Mouse (Mus musculus) kidney, embryonic 16.5 days (tissue): ENCODE data around the gene Rgs14. TPM values are rescaled to one million over a fixed set of nuclear protein-coding genes. Genes with fewer than 3 reads are reported as not detected.

Experiments used
- ATAC-seq: fragments of 200-750 bp; cut with Nextera tagmentation; 2 replicates; pipeline ENCODE4 v1.8.0; 2017; ENCODE audit warnings: moderate TSS enrichment; ENCODE audit not compliant: low FRiP score, low TSS enrichment
- H3K27ac ChIP-seq: fragments of 300-500 bp; sonication (generic); 2 replicates; pipeline ENCODE4 v1.5.1; 2014; ENCODE audit warnings: low read length
- H3K27me3 ChIP-seq: fragments of 300-500 bp; sonication (generic); 2 replicates; pipeline ENCODE4 v1.6.1; 2014; ENCODE audit warnings: low read length, control low read depth, mixed read lengths; ENCODE audit not compliant: insufficient read depth
- H3K36me3 ChIP-seq: fragments of 300-500 bp; sonication (generic); 2 replicates; pipeline ENCODE4 v1.6.1; 2014; ENCODE audit warnings: low read length, control low read depth, mixed read lengths; ENCODE audit not compliant: insufficient read depth
- H3K4me1 ChIP-seq: fragments of 300-500 bp; sonication (generic); 2 replicates; pipeline ENCODE4 v1.6.1; 2014; ENCODE audit warnings: low read length, control low read depth, mixed read lengths; ENCODE audit not compliant: insufficient read depth
- H3K4me2 ChIP-seq: fragments of 300-500 bp; sonication (generic); replicated peaks from 2 replicates; pipeline ENCODE4 v1.6.1; 2014; ENCODE audit warnings: low read depth, low read length
- H3K4me3 ChIP-seq: fragments of 300-500 bp; sonication (generic); 2 replicates; pipeline ENCODE4 v1.5.1; 2014; ENCODE audit warnings: mild to moderate bottlenecking, low read length
- H3K9ac ChIP-seq: fragments of 300-500 bp; sonication (generic); replicated peaks from 2 replicates; pipeline ENCODE4 v1.6.1; 2014; ENCODE audit warnings: low read length
- H3K9me3 ChIP-seq: fragments of 300-500 bp; sonication (generic); 2 replicates; pipeline ENCODE4 v1.6.1; 2016; ENCODE audit warnings: low read length, control low read depth
- WGBS: fragments of 180-500 bp; shearing (Covaris S2); extraction: QIAGEN DNeasy Blood & Tissue Kit; methylation state at CpG from one replicate; pipeline ENCODE4 v1.1.7; 2014; 5-methylcytosine and 5-hydroxymethylcytosine counted together
- polyA plus RNA-seq: library from polyadenylated mRNA; unstranded; fragments of >200 nt; fragmentation: Nextera tagmentation; extraction: Ambion mirVana; gene quantifications from 2 replicates; pipeline ENCODE4 v1.2.1, GENCODE M21; 2015

Rgs14 gene
- polyA plus RNA-seq, 1 experiment from 2014 or later: 1.3 TPM

DNA sequence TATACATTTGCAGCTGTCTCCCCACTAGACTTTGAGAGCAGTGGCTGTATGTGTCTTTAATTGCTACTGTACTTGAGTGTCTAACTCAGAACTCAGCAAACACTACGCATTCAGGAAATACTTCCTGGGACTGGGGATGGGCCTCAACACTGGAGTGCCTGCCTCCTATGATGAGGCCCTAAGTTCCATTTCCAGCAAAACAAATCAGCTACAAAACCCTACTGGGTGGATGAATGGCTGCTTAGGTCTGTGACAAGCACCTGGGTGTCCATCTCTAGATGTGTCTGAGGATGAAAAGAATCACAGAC lies 30.5 kb downstream of the Rgs14 start:
- Histone ChIP-seq H3K36me3 (no peaks in the 10 kb centered on the region), H3K9me3 (no peaks in the 10 kb centered on the region), H3K4me2 (0 out of 2 replicates have a peak overlapping the region, but pooled peaks have one; percentile 7), H3K27ac (no peak overlapping the region), H3K4me1 (no peaks in the 10 kb centered on the region), H3K27me3 (no peaks in the 10 kb centered on the region; the same call in 1 of the 2 replicates), H3K9ac (peak overlapping the region; percentile 31), H3K4me3 (peak overlapping the region; percentile 26)
- no peak for ATAC-seq
- 67% methylated on average over 1 of the region's 1 CpGs for WGBS

DNA sequence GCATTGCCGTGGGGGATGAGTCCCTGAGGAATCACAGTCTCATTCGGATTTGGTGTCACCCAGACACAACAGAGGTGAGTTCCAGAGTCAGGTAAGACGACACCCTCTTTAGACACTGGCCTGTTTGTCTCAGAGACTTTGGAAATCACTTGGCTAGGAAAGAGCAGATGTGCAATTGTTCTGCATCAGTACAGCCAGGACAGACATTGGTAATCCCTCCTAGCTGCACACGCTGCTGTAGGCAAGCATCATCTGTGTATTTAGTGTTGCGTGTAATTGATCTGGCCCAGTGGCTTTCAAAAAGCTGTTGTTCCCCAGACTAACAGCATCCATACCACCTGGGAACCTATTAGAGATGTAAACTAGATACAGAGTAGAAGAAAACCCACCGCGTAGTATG lies 33.7 kb downstream of the Rgs14 start:
- no peak for ATAC-seq
- no peak overlapping the region for H3K27ac ChIP-seq
- no peaks in the 10 kb centered on the region for H3K36me3 ChIP-seq
- H3K9me3 ChIP-seq: no peaks in the 10 kb centered on the region
- peak overlapping the region; percentile 5; the same call in 1 of the 2 replicates for H3K4me2 ChIP-seq
- peak overlapping the region; percentile 46; the same call in 1 of the 2 replicates for H3K9ac ChIP-seq
- no peak overlapping the region for H3K4me3 ChIP-seq
- WGBS: 53% methylated on average over 7 of the region's 7 CpGs
- H3K27me3 ChIP-seq: no peaks in the 10 kb centered on the region; the same call in 1 of the 2 replicates
- 0 out of 2 replicates have a peak, but pooled peaks cover 3% of the 10 kb centered on the region for H3K4me1 ChIP-seq

DNA sequence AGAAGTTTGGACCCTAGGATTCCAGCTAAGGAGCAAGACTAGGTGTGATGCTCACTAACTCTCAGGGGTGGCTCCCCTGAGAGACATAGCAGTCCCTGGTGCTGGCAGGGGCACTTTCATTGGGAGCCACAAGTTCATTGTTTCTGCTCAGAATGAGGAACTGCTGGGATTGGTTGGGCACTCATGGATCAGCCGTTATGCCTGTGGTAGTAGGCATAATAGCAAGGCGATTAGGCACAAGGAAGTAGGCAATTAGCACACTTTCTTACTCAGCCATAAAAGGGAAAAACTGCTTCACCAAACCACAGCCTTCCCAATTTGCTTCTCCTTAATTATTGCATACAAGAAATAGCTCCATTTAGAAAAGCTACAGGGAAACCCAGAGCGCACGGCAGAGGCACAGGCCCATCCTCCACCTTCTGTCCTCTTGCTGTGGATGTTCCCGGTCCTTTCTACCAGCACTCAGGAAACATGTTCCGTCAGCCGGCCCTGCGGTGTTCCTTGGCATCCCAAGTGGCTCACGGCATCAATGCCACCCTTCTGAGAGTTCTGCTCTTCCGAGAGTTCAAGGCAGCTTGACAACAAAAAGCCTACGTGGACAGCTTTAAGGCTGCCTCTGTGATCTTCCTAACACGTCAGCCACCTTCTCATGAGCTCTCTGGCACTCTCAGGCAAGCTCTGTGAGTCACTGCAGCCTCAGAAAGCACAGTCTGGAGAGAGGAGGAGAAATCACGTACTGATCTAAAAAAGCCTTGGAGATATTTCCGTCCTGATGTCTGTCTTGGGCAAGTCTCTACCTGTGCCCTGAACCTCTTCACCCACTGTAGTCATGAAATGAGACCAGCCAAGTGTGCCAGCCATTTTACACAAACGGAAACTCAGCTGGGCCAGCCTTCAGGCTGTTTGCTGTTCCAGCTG lies 34.7 kb downstream of the Rgs14 start:
- Histone ChIP-seq H3K27ac (no peak overlapping the region), H3K4me2 (peak overlapping the region; percentile 5; the same call in 1 of the 2 replicates), H3K27me3 (no peaks in the 10 kb centered on the region; the same call in 1 of the 2 replicates), H3K9ac (no peak overlapping the region), H3K4me1 (0 out of 2 replicates have a peak, but pooled peaks cover 3% of the 10 kb centered on the region), H3K4me3 (no peak overlapping the region), H3K36me3 (no peaks in the 10 kb centered on the region), H3K9me3 (no peaks in the 10 kb centered on the region)
- no peak for ATAC-seq
- WGBS: 67% methylated on average over 15 of the region's 15 CpGs

DNA sequence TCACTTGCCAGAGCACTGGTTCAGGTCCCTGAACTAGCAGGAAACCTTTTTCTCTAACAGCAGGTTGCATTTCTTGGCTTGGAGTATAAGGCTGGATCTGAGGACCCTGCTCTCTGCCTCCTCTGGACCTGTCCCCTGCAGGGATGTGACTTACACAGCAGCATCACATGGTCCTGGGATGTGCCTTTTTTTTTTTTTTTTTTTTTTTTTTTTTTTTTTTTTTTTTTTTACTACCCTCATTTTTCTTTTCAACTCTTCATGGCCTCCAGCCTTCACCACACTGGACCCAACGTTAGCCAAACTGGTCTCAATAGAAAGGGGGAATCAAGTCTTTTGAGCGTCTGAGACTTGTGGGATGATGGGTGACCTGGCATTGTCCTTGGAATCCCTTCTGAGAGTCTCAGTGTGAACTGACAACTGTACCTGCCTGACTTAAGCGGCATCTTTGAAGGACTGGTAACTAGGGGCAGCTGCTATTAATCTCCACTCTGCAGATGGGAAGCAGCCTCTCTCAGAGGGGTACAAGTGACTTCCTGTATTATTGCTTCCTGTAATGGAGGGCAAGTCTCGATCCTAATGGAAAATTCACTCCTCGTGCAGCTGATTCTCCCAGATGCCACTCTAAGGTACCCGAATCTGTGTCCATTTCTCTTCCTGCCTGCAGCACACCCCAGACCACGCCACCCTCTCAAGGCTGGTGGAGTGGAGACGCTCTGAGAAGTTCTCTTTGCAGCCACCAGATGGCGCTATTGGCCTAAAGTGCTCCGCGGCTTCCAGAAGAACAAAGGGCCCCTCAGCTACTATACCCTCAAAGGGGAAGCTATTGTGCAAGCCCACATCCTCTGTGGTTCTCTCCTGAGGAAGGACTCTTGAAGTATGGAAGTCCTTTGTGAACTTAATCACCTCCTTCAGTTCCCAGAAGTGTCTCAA lies 35.6 kb downstream of the Rgs14 start:
- peak; percentile 78 for ATAC-seq
- Histone ChIP-seq H3K4me3 (peak overlapping the region; percentile 1; the same call in 1 of the 2 replicates), H3K4me1 (0 out of 2 replicates have a peak, but pooled peaks cover 3% of the 10 kb centered on the region), H3K27me3 (no peaks in the 10 kb centered on the region; the same call in 1 of the 2 replicates), H3K9me3 (no peaks in the 10 kb centered on the region), H3K27ac (no peak overlapping the region), H3K4me2 (peak overlapping the region; percentile 6; the same call in 1 of the 2 replicates), H3K36me3 (no peaks in the 10 kb centered on the region), H3K9ac (peak overlapping the region; percentile 42)
- 14% methylated on average over 11 of the region's 11 CpGs for WGBS

DNA sequence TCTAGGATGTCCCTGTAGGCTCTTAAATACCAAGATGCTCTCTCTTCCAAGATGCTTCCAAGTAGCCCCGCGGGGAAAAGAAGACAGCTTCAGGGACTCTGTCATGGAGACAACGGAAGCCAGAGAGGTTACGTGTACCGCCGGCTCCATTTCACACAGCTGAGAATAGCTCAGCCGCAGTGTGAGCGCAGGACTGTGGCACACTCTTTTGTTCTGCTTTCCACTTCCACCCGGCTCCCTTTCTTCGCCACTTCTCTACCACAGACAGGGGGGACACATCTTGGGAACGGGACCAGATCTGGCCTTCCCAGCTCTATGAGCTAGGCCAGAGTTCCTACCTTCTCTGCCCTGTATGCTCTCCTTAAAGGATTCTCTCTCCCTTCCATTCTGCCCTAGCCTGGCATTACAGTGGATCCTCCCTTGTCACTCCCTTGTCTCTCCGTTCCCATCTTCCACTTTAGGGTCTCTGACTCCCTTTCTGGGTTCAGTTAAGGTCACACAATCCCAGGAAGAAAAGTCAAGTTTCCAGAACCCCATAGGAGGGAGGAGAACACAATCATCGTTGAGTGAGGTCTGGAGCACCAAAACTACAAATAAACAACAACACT lies 36.4 kb downstream of the Rgs14 start:
- Histone ChIP-seq H3K27ac (no peak overlapping the region), H3K9ac (peak overlapping the region; percentile 42), H3K27me3 (no peaks in the 10 kb centered on the region; the same call in 1 of the 2 replicates), H3K4me1 (0 out of 2 replicates have a peak, but pooled peaks cover 3% of the 10 kb centered on the region), H3K4me3 (no peak overlapping the region), H3K36me3 (no peaks in the 10 kb centered on the region), H3K4me2 (peak overlapping the region; percentile 6; the same call in 1 of the 2 replicates), H3K9me3 (no peaks in the 10 kb centered on the region)
- WGBS: 68% methylated on average over 13 of the region's 13 CpGs
- peak; percentile 26; the same call in 1 of the 2 replicates for ATAC-seq

DNA sequence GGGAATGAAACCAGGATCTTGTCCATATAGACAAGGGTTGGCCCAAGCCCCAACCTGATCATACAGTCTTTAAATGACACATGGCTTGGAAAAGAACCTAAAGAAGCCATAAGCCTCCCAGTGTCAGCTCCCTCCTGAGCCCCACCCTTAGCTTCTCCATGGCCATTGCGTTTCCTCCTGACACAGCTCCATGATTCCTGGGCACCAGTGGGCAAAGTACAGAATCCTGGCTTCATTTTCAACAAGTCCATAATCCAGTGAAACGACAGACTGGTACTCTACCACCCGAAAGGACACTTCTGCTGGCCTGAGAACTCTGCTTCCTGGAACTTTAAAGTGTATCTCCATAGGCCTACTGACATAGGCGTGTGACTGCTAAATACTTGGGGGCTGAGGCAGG lies 37.8 kb downstream of the Rgs14 start:
- H3K9me3 ChIP-seq: no peaks in the 10 kb centered on the region
- H3K9ac ChIP-seq: no peak overlapping the region
- 80% methylated on average over 4 of the region's 4 CpGs for WGBS
- 0 out of 2 replicates have a peak, but pooled peaks cover 3% of the 10 kb centered on the region for H3K4me1 ChIP-seq
- H3K27ac ChIP-seq: no peak overlapping the region
- H3K4me3 ChIP-seq: no peak overlapping the region
- H3K27me3 ChIP-seq: no peaks in the 10 kb centered on the region
- no peak overlapping the region for H3K4me2 ChIP-seq
- no peak for ATAC-seq
- H3K36me3 ChIP-seq: no peaks in the 10 kb centered on the region

DNA sequence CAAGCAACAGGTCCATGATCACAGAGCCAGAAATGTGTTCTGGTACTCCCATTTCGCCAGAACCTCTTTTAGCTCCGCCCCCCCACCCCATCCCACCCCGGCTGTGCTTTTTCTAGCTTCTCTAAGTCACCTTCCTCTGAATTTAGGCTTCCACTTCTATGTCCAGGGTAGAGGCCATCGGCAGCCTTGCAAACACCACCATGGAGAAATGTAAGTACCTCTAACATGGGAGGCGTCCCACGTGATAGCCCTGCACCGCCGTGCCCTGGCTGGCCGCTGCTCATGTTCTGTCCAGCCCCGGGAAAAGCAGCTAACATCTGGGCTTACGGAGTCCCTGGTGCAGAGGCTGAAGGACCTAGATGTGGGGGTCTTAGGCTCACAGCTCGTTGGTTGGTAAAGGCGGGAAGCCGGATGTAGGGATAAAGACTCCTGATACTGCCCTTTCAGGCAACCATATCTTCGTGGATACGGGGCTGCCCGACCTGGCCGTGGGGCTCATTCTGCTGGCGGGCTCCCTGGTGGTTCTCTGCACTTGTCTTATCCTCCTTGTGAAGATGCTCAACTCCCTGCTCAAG lies 39.1 kb downstream of the Rgs14 start:
- H3K27me3 ChIP-seq: no peaks in the 10 kb centered on the region
- 86% methylated on average over 19 of the region's 19 CpGs for WGBS
- H3K4me3 ChIP-seq: no peak overlapping the region
- H3K9me3 ChIP-seq: no peaks in the 10 kb centered on the region
- no peak for ATAC-seq
- no peak overlapping the region for H3K9ac ChIP-seq
- H3K4me2 ChIP-seq: no peak overlapping the region
- no peaks in the 10 kb centered on the region for H3K36me3 ChIP-seq
- 0 out of 2 replicates have a peak, but pooled peaks cover 3% of the 10 kb centered on the region for H3K4me1 ChIP-seq
- H3K27ac ChIP-seq: no peak overlapping the region

DNA sequence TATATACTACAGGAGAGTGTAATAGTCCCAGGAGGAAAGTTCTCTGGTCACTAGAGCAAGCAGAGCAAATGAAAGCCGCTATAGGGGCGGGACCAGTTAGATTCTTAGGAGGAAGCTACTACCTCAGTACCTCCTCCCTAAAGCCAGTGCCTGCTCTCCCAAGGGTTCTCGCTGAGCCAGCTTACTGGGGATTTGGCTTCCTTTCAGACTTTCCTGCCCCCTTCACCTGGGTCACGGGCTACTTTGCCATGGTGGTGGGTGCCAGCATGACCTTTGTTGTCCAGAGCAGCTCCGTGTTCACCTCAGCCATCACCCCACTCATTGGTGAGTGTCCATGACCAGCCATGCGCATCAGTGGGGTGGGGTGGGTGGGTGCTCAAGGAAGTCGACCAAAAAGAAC lies 42.3 kb downstream of the Rgs14 start:
- WGBS: 69% methylated on average over 7 of the region's 7 CpGs
- no peaks in the 10 kb centered on the region for H3K9me3 ChIP-seq
- no peaks in the 10 kb centered on the region for H3K27me3 ChIP-seq
- ATAC-seq: no peak
- H3K36me3 ChIP-seq: no peaks in the 10 kb centered on the region
- no peak overlapping the region for H3K4me3 ChIP-seq
- no peak overlapping the region for H3K9ac ChIP-seq
- no peak overlapping the region for H3K4me2 ChIP-seq
- H3K27ac ChIP-seq: no peak overlapping the region
- H3K4me1 ChIP-seq: peaks cover 8% of the 10 kb centered on the region
